8 mouse cellular contexts compared by ENCODE assay signal in genomic region chr5:23414490-23415126, GRCm38 (mm10). TPM values are rescaled to one million over a fixed set of nuclear protein-coding genes. Genes with fewer than 3 reads are reported as not detected.
DNase-seq lines count a peak whose midpoint lies in the region; ATAC-seq and TF ChIP-seq lines count a peak whose summit lies in the region.

No protein-coding gene starts in this region.

- intact Hi-C loops in heart, postnatal 10 days (cut with DNase I) = loop anchor here (1.0 to 10.0 kb wide), 4 partner anchors 59 to 240 kb away; no protein-coding TSS in a partner anchor

- 15% methylated on average over 4 of the region's 4 CpGs for WGBS in forebrain, embryonic 12.5 days
- 50% methylated on average over 4 of the region's 4 CpGs for WGBS in intestine, postnatal 0 days
- 21% methylated on average over 4 of the region's 4 CpGs for WGBS in neural tube, embryonic 12.5 days

- DNase-seq in heart, adult 8-10 months (ENCODE audit: low spot score) = peak; percentile 69
- DNase-seq in heart, postnatal 10 days = no peak
- no peak for DNase-seq in cerebellum, postnatal 10 days
- DNase-seq in layer of hippocampus, adult 9-11 months = no peak
- DNase-seq in left cerebral cortex, adult 11 months (ENCODE audit: low spot score) = no peak

- H3K4me3 ChIP-seq in forebrain, embryonic 12.5 days (replicated peaks) = no peak overlapping the region
- no peak overlapping the region for H3K4me3 ChIP-seq in intestine, postnatal 0 days (ENCODE audit: low read depth, low read length)
- no peak overlapping the region for H3K4me3 ChIP-seq in neural tube, embryonic 12.5 days

- no peak for TF ChIP-seq CTCF in intestine, postnatal 0 days (IDR thresholded peaks at IDR 0.05; ENCODE audit: low read depth)

- ATAC-seq in forebrain, embryonic 12.5 days (ENCODE audit: low FRiP score) = no peak
- ATAC-seq in intestine, postnatal 0 days = peak; percentile 47
- ATAC-seq in neural tube, embryonic 12.5 days (ENCODE audit: low FRiP score, low read depth) = no peak; the same call in 1 of the 2 replicates

- no peaks in the 10 kb centered on the region for H3K27me3 ChIP-seq in forebrain, embryonic 12.5 days
- H3K27me3 ChIP-seq in intestine, postnatal 0 days (replicated peaks; ENCODE audit: control insufficient read depth, insufficient read depth, low read length) = no peaks in the 10 kb centered on the region
- no peaks in the 10 kb centered on the region for H3K27me3 ChIP-seq in neural tube, embryonic 12.5 days (replicated peaks)

- H3K4me2 ChIP-seq in forebrain, embryonic 12.5 days = peak overlapping the region; percentile 8; the same call in 1 of the 2 replicates
- H3K4me2 ChIP-seq in intestine, postnatal 0 days (replicated peaks; ENCODE audit: low read depth) = 0 out of 2 replicates have a peak overlapping the region, but pooled peaks have one; percentile 21
- H3K4me2 ChIP-seq in neural tube, embryonic 12.5 days (replicated peaks) = peak overlapping the region; percentile 0

- peaks cover 73% of the 10 kb centered on the region for H3K4me1 ChIP-seq in forebrain, embryonic 12.5 days
- H3K4me1 ChIP-seq in intestine, postnatal 0 days (replicated peaks; ENCODE audit: control insufficient read depth, insufficient read depth, low read length) = peaks cover 26% of the 10 kb centered on the region
- H3K4me1 ChIP-seq in neural tube, embryonic 12.5 days = peaks cover 76% of the 10 kb centered on the region

- H3K9me3 ChIP-seq in forebrain, embryonic 12.5 days = no peaks in the 10 kb centered on the region
- no peaks in the 10 kb centered on the region for H3K9me3 ChIP-seq in intestine, postnatal 0 days (ENCODE audit: control insufficient read depth)
- no peaks in the 10 kb centered on the region for H3K9me3 ChIP-seq in neural tube, embryonic 12.5 days

- no peak overlapping the region for H3K9ac ChIP-seq in forebrain, embryonic 12.5 days
- H3K9ac ChIP-seq in intestine, postnatal 0 days (ENCODE audit: low read depth, low read length) = no peak overlapping the region
- no peak overlapping the region for H3K9ac ChIP-seq in neural tube, embryonic 12.5 days

- peak overlapping the region; percentile 89 for H3K27ac ChIP-seq in forebrain, embryonic 12.5 days
- H3K27ac ChIP-seq in intestine, postnatal 0 days (ENCODE audit: low read depth, low read length) = peak overlapping the region; percentile 66
- H3K27ac ChIP-seq in neural tube, embryonic 12.5 days = peak overlapping the region; percentile 82

- H3K36me3 ChIP-seq in forebrain, embryonic 12.5 days (replicated peaks) = peaks cover 12% of the 10 kb centered on the region; the same call in 1 of the 2 replicates
- 0 out of 2 replicates have a peak, but pooled peaks cover 4% of the 10 kb centered on the region for H3K36me3 ChIP-seq in intestine, postnatal 0 days (ENCODE audit: control insufficient read depth, insufficient read depth)
- H3K36me3 ChIP-seq in neural tube, embryonic 12.5 days = peaks cover 15% of the 10 kb centered on the region

RNA-seq across cellular contexts. Expression of gene Kmt2e, which starts 19.6 kb away (rescaled TPM):
- total RNA-seq in heart, adult 8-10 months (2022) = 10 to 100 TPM; 42.1 to 47.6 (median 44.7) TPM
- total RNA-seq in heart, postnatal 10 days (2021) = 10 to 100 TPM; 57.9 to 66.5 TPM
- 138 and 146 TPM in 2 replicates for polyA plus RNA-seq in forebrain, embryonic 12.5 days (2016; fragmentation: Nextera tagmentation; extraction: Ambion mirVana)
- polyA plus RNA-seq in intestine, postnatal 0 days (2015; fragmentation: Nextera tagmentation; extraction: Ambion mirVana) = 44.8 and 49.3 TPM in 2 replicates
- polyA plus RNA-seq in neural tube, embryonic 12.5 days (2016; fragmentation: Nextera tagmentation; extraction: Ambion mirVana) = 142 and 145 TPM in 2 replicates
